Mouse (Mus musculus) adipocyte (in vitro differentiated cells): ENCODE data around the gene 1700003F12Rik.

ENCODE experiments used
- DNase-seq: peaks from one replicate; pipeline ENCODE4 v3.0.0-alpha.2; 2016; ENCODE audit warnings: low spot score

Gene 1700003F12Rik

GRCm38 (mm10) chr2:154576876-154577743, 30.2 kb downstream of the 1700003F12Rik start:
- no peak for DNase-seq

GRCm38 (mm10) chr2:154577744-154578067, 30.8 kb downstream of the 1700003F12Rik start:
- DNase-seq = no peak

- peak; percentile 90 for DNase-seq
Observed at GRCm38 (mm10) chr2:154580586-154580985, 33.7 kb downstream of the 1700003F12Rik start.

- DNase-seq = no peak
Observed at GRCm38 (mm10) chr2:154581421-154581820, 34.5 kb downstream of the 1700003F12Rik start.

GRCm38 (mm10) chr2:154583906-154584872, 37.3 kb downstream of the 1700003F12Rik start:
- peak; percentile 57 for DNase-seq

GRCm38 (mm10) chr2:154584931-154585601, 38.2 kb downstream of the 1700003F12Rik start:
- DNase-seq = peak; percentile 56

- peak; percentile 54 for DNase-seq
Observed at GRCm38 (mm10) chr2:154586405-154586804, 39.5 kb downstream of the 1700003F12Rik start.

- no peak for DNase-seq
Observed at GRCm38 (mm10) chr2:154589051-154589450, 42.2 kb downstream of the 1700003F12Rik start.

GRCm38 (mm10) chr2:154591239-154591638, 44.4 kb downstream of the 1700003F12Rik start:
- peak; percentile 64 for DNase-seq

- peak; percentile 63 for DNase-seq
Observed at GRCm38 (mm10) chr2:154593025-154593424, 46.1 kb downstream of the 1700003F12Rik start.

GRCm38 (mm10) chr2:154595775-154596174, 48.9 kb downstream of the 1700003F12Rik start:
- peak; percentile 42 for DNase-seq

- no peak for DNase-seq
Observed at GRCm38 (mm10) chr2:154597399-154597798, 50.5 kb downstream of the 1700003F12Rik start.
